Mouse (Mus musculus): ENCODE measurements at regions not wholly inside any gene's neighbourhood (a gene's known extent, or its start where the extent isn't known, plus 50 kb on each side); places are given as distances from the start of the nearest gene placed in this dataset.
A peak's percentile ranks its signal among the peaks of the same experiment; 100 is the strongest.

GRCm38 (mm10) chr8:23504704-23505103, 1093.5 kb downstream of the Mrps31 start:
- DNase-seq (ENCODE audit: low spot score in 2 of 2) = peak; percentile 20 to 51

- no peak for DNase-seq (ENCODE audit: low spot score in 2 of 2)
These were observed 1094.1 kb downstream of the Mrps31 start for GRCm38 (mm10) chr8:23505216-23505615.

- DNase-seq (ENCODE audit: low spot score in 2 of 2) = no peak
These were observed 1094.8 kb downstream of the Mrps31 start for GRCm38 (mm10) chr8:23505966-23506365.

GRCm38 (mm10) chr8:23507661-23508060, 1096.5 kb downstream of the Mrps31 start:
- no peak for DNase-seq (ENCODE audit: low spot score in 2 of 2)

- DNase-seq (ENCODE audit: low spot score in 2 of 2) = no peak
These were observed 1098.9 kb downstream of the Mrps31 start for GRCm38 (mm10) chr8:23510076-23510475.

GRCm38 (mm10) chr8:23510561-23510960, 1099.4 kb downstream of the Mrps31 start:
- DNase-seq (ENCODE audit: low spot score in 2 of 2) = no peak

GRCm38 (mm10) chr8:23511264-23511663, 1100.1 kb downstream of the Mrps31 start:
- peak in 1 of 2 experiments; percentile 19 for DNase-seq (ENCODE audit: low spot score in 2 of 2)

GRCm38 (mm10) chr8:23511792-23512191, 1100.6 kb downstream of the Mrps31 start:
- peak in 1 of 2 experiments; percentile 10 for DNase-seq (ENCODE audit: low spot score in 2 of 2)

GRCm38 (mm10) chr8:23516469-23516868, 1105.3 kb downstream of the Mrps31 start:
- no peak for DNase-seq (ENCODE audit: low spot score in 2 of 2)

- DNase-seq (ENCODE audit: low spot score in 2 of 2) = no peak
These were observed 1120.5 kb downstream of the Mrps31 start for GRCm38 (mm10) chr8:23531551-23532142.

GRCm38 (mm10) chr8:23537681-23538359, 1126.7 kb downstream of the Mrps31 start:
- no peak for DNase-seq (ENCODE audit: low spot score in 2 of 2)

GRCm38 (mm10) chr8:23553565-23554473, 1142.7 kb downstream of the Mrps31 start:
- DNase-seq (ENCODE audit: low spot score in 2 of 2) = peak; percentile 6 to 13

GRCm38 (mm10) chr8:23560836-23561235, 1149.7 kb downstream of the Mrps31 start:
- no peak for DNase-seq (ENCODE audit: low spot score in 2 of 2)

GRCm38 (mm10) chr8:23561683-23562385, 1150.7 kb downstream of the Mrps31 start:
- no peak for DNase-seq (ENCODE audit: low spot score in 2 of 2)

- DNase-seq (ENCODE audit: low spot score in 2 of 2) = no peak
These were observed 1151.3 kb downstream of the Mrps31 start for GRCm38 (mm10) chr8:23562504-23562903.

GRCm38 (mm10) chr8:23563065-23564020, 1152.2 kb downstream of the Mrps31 start:
- no peak for DNase-seq (ENCODE audit: low spot score in 2 of 2)

GRCm38 (mm10) chr8:23567906-23568305, 1156.7 kb downstream of the Mrps31 start:
- DNase-seq (ENCODE audit: low spot score in 2 of 2) = no peak

- DNase-seq (ENCODE audit: low spot score in 2 of 2) = no peak
These were observed 1154.3 kb downstream of the Adam3 start for GRCm38 (mm10) chr8:23571338-23571737.

- no peak for DNase-seq (ENCODE audit: low spot score in 2 of 2)
These were observed 1145.5 kb downstream of the Adam3 start for GRCm38 (mm10) chr8:23580106-23580505.

GRCm38 (mm10) chr8:23580701-23581100, 1145.0 kb downstream of the Adam3 start:
- no peak for DNase-seq (ENCODE audit: low spot score in 2 of 2)
